In genomic region chr2:181071706-181072402, GRCm38 (mm10) we compare ENCODE assay signal across 8 mouse cellular contexts. TPM values are rescaled to one million over a fixed set of nuclear protein-coding genes. Genes with fewer than 3 reads are reported as not detected.
A peak's percentile ranks its signal among the peaks of the same experiment; 100 is the strongest.
DNase-seq lines count a peak whose midpoint lies in the region; ATAC-seq and TF ChIP-seq lines count a peak whose summit lies in the region.

No protein-coding gene starts in this region.

- no peak for TF ChIP-seq EP300 in heart, postnatal 0 days (IDR thresholded peaks at IDR 0.05; ENCODE audit: low read depth)

- ATAC-seq in heart, postnatal 0 days (ENCODE audit: insufficient read depth, low read depth): peak; percentile 55; the same call in 1 of the 2 replicates
- peak; percentile 79 for ATAC-seq in neutrophil, adult 5-6 weeks (ENCODE audit: extremely low read depth, insufficient number of reproducible peaks, low FRiP score, poor library complexity, severe bottlenecking)

- no peaks in the 10 kb centered on the region for H3K9me3 ChIP-seq in heart, postnatal 0 days (replicated peaks; ENCODE audit: control insufficient read depth, low read length)

- DNase-seq in CD4-positive, CD25-positive, alpha-beta regulatory T cell, adult 2 months (ENCODE audit: low read depth, low spot score): peak; percentile 80
- DNase-seq in adrenal gland, postnatal 4 days (ENCODE audit: low spot score in 2 of 2): peak; percentile 53 to 73
- peak; percentile 72 for DNase-seq in heart, postnatal 0 days (ENCODE audit: low spot score)
- DNase-seq in layer of hippocampus, adult 11-12 months (ENCODE audit: low spot score): peak; percentile 91
- DNase-seq in lung, adult 18-20 months: peak; percentile 62 to 71
- peak; percentile 58 for DNase-seq in testis, postnatal 14 days (ENCODE audit: low spot score)

- no peaks in the 10 kb centered on the region for H3K36me3 ChIP-seq in heart, postnatal 0 days (replicated peaks; ENCODE audit: control insufficient read depth, insufficient read depth, low read length)

- no peak overlapping the region for H3K9ac ChIP-seq in heart, postnatal 0 days (replicated peaks; ENCODE audit: low read depth, low read length)

- H3K27me3 ChIP-seq in heart, postnatal 0 days (ENCODE audit: control insufficient read depth, insufficient read depth, low read length): 0 out of 2 replicates have a peak, but pooled peaks cover 14% of the 10 kb centered on the region

- 51% methylated on average over 7 of the region's 7 CpGs for WGBS in heart, postnatal 0 days

- H3K4me2 ChIP-seq in heart, postnatal 0 days (ENCODE audit: low read depth, low read length): no peak overlapping the region

- no peak overlapping the region for H3K4me3 ChIP-seq in embryonic fibroblast, embryonic 13.5 days (ENCODE audit: insufficient read depth, low read length)
- H3K4me3 ChIP-seq in heart, postnatal 0 days (ENCODE audit: low read depth, low read length): no peak overlapping the region

- peak; percentile 77; the same call in 1 of the 2 replicates for TF ChIP-seq CTCF in embryonic fibroblast, embryonic 13.5 days (IDR thresholded peaks at IDR 0.05; ENCODE audit: borderline replicate concordance, insufficient read depth, low read length)
- peak; percentile 86 for TF ChIP-seq CTCF in heart, postnatal 0 days (IDR thresholded peaks at IDR 0.05; ENCODE audit: low read depth)

- H3K27ac ChIP-seq in embryonic fibroblast, embryonic 13.5 days (ENCODE audit: insufficient read depth, low read length): no peak overlapping the region
- no peak overlapping the region for H3K27ac ChIP-seq in heart, postnatal 0 days (ENCODE audit: low read depth)

- TF ChIP-seq POLR2A in embryonic fibroblast, embryonic 13.5 days (IDR thresholded peaks at IDR 0.05; ENCODE audit: low read depth, low read length): no peak

- H3K4me1 ChIP-seq in embryonic fibroblast, embryonic 13.5 days (ENCODE audit: control insufficient read depth, insufficient read depth, low read length): no peaks in the 10 kb centered on the region
- no peaks in the 10 kb centered on the region for H3K4me1 ChIP-seq in heart, postnatal 0 days (ENCODE audit: control insufficient read depth, insufficient read depth)

RNA-seq across cellular contexts. Expression of gene Chrna4, which starts 28.5 kb away (rescaled TPM):
- 10 to 100 TPM; 11.1 to 13.6 TPM for total RNA-seq in adrenal gland, postnatal 4 days (2021)
- polyA plus RNA-seq in embryonic fibroblast, embryonic 13.5 days (2011; ENCODE audit: insufficient read length, low read depth, missing spikeins): not detected in 2 replicates
- total RNA-seq in heart, postnatal 0 days (2014; rRNA removed; ENCODE audit: low replicate concordance): 0.81 TPM in 1 of 2 replicates, not detected in the other
- 0.05 and 0.12 TPM in 2 replicates for polyA plus RNA-seq in heart, postnatal 0 days (2015; fragmentation: Nextera tagmentation; extraction: Ambion mirVana)
- not detected in 2 replicates for total RNA-seq in neutrophil, adult 5-6 weeks (2017)
